Mouse (Mus musculus): ENCODE data around the gene Aox4. TPM values are rescaled to one million over a fixed set of nuclear protein-coding genes. Genes with fewer than 3 reads are reported as not detected.

Gene Aox4
- polyA plus RNA-seq, 1 experiment from 2014 or later = 2.7 TPM

- H3K4me1 ChIP-seq = peaks cover 21% of the 10 kb centered on the region; the same call in 1 of the 2 replicates
- H3K4me3 ChIP-seq = no peak overlapping the region
These were observed 79.8 kb downstream of the Aox4 start for GRCm38 (mm10) chr1:58289863-58290469.

GRCm38 (mm10) chr1:58291394-58292300 lies 81.5 kb downstream of the Aox4 start:
- no peak for DNase-seq (ENCODE audit: low spot score)
- Histone ChIP-seq H3K4me1 (peaks cover 24% of the 10 kb centered on the region; the same call in 1 of the 2 replicates), H3K4me3 (no peak overlapping the region), H3K36me3 (no peaks in the 10 kb centered on the region), H3K27ac (no peak overlapping the region), H3K27me3 (ENCODE audit: insufficient read depth, poor library complexity, severe bottlenecking) (no peaks in the 10 kb centered on the region; the same call in 1 of the 2 replicates), H3K9me3 (no peaks in the 10 kb centered on the region)
- whole genome bisulfite sequencing = 55% methylated on average over 13 of the region's 13 CpGs

More at GRCm38 (mm10) chr1:58289863-58290469, 79.8 kb downstream of the Aox4 start:
- Histone ChIP-seq H3K36me3 (no peaks in the 10 kb centered on the region), H3K27me3 (ENCODE audit: insufficient read depth, poor library complexity, severe bottlenecking) (peaks cover 7% of the 10 kb centered on the region; the same call in 1 of the 2 replicates), H3K27ac (no peak overlapping the region), H3K9me3 (no peaks in the 10 kb centered on the region)
- DNase-seq (ENCODE audit: low spot score) = no peak
- WGBS = 42% methylated on average over 16 of the region's 16 CpGs

GRCm38 (mm10) chr1:58294730-58295129 lies 84.5 kb downstream of the Aox4 start:
- peaks cover 24% of the 10 kb centered on the region; the same call in 1 of the 2 replicates for H3K4me1 ChIP-seq
- no peak overlapping the region for H3K4me3 ChIP-seq
- DNase-seq (ENCODE audit: low spot score) = no peak
- H3K27ac ChIP-seq = no peak overlapping the region
- no peaks in the 10 kb centered on the region for H3K36me3 ChIP-seq
- 79% methylated on average over 5 of the region's 5 CpGs for WGBS
- no peaks in the 10 kb centered on the region for H3K9me3 ChIP-seq
- no peaks in the 10 kb centered on the region for H3K27me3 ChIP-seq (ENCODE audit: insufficient read depth, poor library complexity, severe bottlenecking)

- WGBS = 3% methylated on average over 7 of the region's 7 CpGs
These were observed 86.1 kb downstream of the Aox4 start for GRCm38 (mm10) chr1:58296278-58296677.

GRCm38 (mm10) chr1:58296821-58297220 lies 86.6 kb downstream of the Aox4 start:
- Histone ChIP-seq H3K27ac (no peak overlapping the region), H3K4me3 (no peak overlapping the region), H3K4me1 (peaks cover 6% of the 10 kb centered on the region; the same call in 1 of the 2 replicates), H3K36me3 (no peaks in the 10 kb centered on the region), H3K27me3 (ENCODE audit: insufficient read depth, poor library complexity, severe bottlenecking) (no peaks in the 10 kb centered on the region), H3K9me3 (no peaks in the 10 kb centered on the region)
- no peak for DNase-seq (ENCODE audit: low spot score)
- 58% methylated on average over 4 of the region's 4 CpGs for WGBS

More at GRCm38 (mm10) chr1:58296278-58296677, 86.1 kb downstream of the Aox4 start:
- Histone ChIP-seq H3K27ac (no peak overlapping the region), H3K4me1 (peaks cover 10% of the 10 kb centered on the region; the same call in 1 of the 2 replicates), H3K27me3 (ENCODE audit: insufficient read depth, poor library complexity, severe bottlenecking) (no peaks in the 10 kb centered on the region), H3K9me3 (no peaks in the 10 kb centered on the region), H3K36me3 (no peaks in the 10 kb centered on the region), H3K4me3 (no peak overlapping the region)
- no peak for DNase-seq (ENCODE audit: low spot score)

GRCm38 (mm10) chr1:58298347-58298746 lies 88.2 kb downstream of the Aox4 start:
- WGBS = 76% methylated on average over 6 of the region's 6 CpGs
- Histone ChIP-seq H3K36me3 (no peaks in the 10 kb centered on the region), H3K4me1 (peaks cover 7% of the 10 kb centered on the region; the same call in 1 of the 2 replicates), H3K27ac (no peak overlapping the region), H3K9me3 (no peaks in the 10 kb centered on the region), H3K27me3 (ENCODE audit: insufficient read depth, poor library complexity, severe bottlenecking) (no peaks in the 10 kb centered on the region), H3K4me3 (no peak overlapping the region)
- DNase-seq (ENCODE audit: low spot score) = peak; percentile 54

- H3K4me1 ChIP-seq = peaks cover 18% of the 10 kb centered on the region; the same call in 1 of the 2 replicates
- 87% methylated on average over 7 of the region's 7 CpGs for WGBS
- H3K36me3 ChIP-seq = no peaks in the 10 kb centered on the region
- no peak overlapping the region for H3K27ac ChIP-seq
- H3K9me3 ChIP-seq = no peaks in the 10 kb centered on the region
- DNase-seq (ENCODE audit: low spot score) = no peak
- H3K4me3 ChIP-seq = no peak overlapping the region
- no peaks in the 10 kb centered on the region for H3K27me3 ChIP-seq (ENCODE audit: insufficient read depth, poor library complexity, severe bottlenecking)
These were observed 90.9 kb downstream of the Aox4 start for GRCm38 (mm10) chr1:58301073-58301472.

- Histone ChIP-seq H3K27ac (no peak overlapping the region), H3K36me3 (no peaks in the 10 kb centered on the region), H3K4me3 (no peak overlapping the region), H3K4me1 (peaks cover 16% of the 10 kb centered on the region; the same call in 1 of the 2 replicates), H3K27me3 (ENCODE audit: insufficient read depth, poor library complexity, severe bottlenecking) (no peaks in the 10 kb centered on the region), H3K9me3 (no peaks in the 10 kb centered on the region)
- no peak for DNase-seq (ENCODE audit: low spot score)
- 68% methylated on average over 6 of the region's 6 CpGs for WGBS
These were observed 91.8 kb downstream of the Aox4 start for GRCm38 (mm10) chr1:58302015-58302414.

GRCm38 (mm10) chr1:58303009-58303408 lies 92.8 kb downstream of the Aox4 start:
- no peaks in the 10 kb centered on the region for H3K36me3 ChIP-seq
- WGBS = 60% methylated on average over 6 of the region's 6 CpGs
- no peak overlapping the region for H3K4me3 ChIP-seq
- peaks cover 19% of the 10 kb centered on the region for H3K4me1 ChIP-seq
- H3K27me3 ChIP-seq (ENCODE audit: insufficient read depth, poor library complexity, severe bottlenecking) = 0 out of 2 replicates have a peak, but pooled peaks cover 5% of the 10 kb centered on the region
- no peak overlapping the region for H3K27ac ChIP-seq
- no peak for DNase-seq (ENCODE audit: low spot score)
- H3K9me3 ChIP-seq = no peaks in the 10 kb centered on the region

- no peak for DNase-seq (ENCODE audit: low spot score)
- Histone ChIP-seq H3K36me3 (no peaks in the 10 kb centered on the region), H3K4me3 (no peak overlapping the region), H3K9me3 (no peaks in the 10 kb centered on the region), H3K27me3 (ENCODE audit: insufficient read depth, poor library complexity, severe bottlenecking) (peaks cover 12% of the 10 kb centered on the region; the same call in 1 of the 2 replicates), H3K4me1 (peaks cover 19% of the 10 kb centered on the region), H3K27ac (no peak overlapping the region)
- 84% methylated on average over 4 of the region's 4 CpGs for WGBS
These were observed 93.5 kb downstream of the Aox4 start for GRCm38 (mm10) chr1:58303726-58304125.

- no peak overlapping the region for H3K27ac ChIP-seq
- WGBS = 63% methylated on average over 12 of the region's 12 CpGs
These were observed 94.1 kb downstream of the Aox4 start for GRCm38 (mm10) chr1:58304296-58304695.

GRCm38 (mm10) chr1:58307181-58307580 lies 97.0 kb downstream of the Aox4 start:
- 63% methylated on average over 8 of the region's 8 CpGs for WGBS
- H3K27me3 ChIP-seq (ENCODE audit: insufficient read depth, poor library complexity, severe bottlenecking) = peaks cover 14% of the 10 kb centered on the region; the same call in 1 of the 2 replicates
- H3K4me3 ChIP-seq = no peak overlapping the region
- peaks cover 23% of the 10 kb centered on the region for H3K4me1 ChIP-seq
- H3K9me3 ChIP-seq = no peaks in the 10 kb centered on the region
- no peak for DNase-seq (ENCODE audit: low spot score)
- no peak overlapping the region for H3K27ac ChIP-seq
- no peaks in the 10 kb centered on the region for H3K36me3 ChIP-seq

More at GRCm38 (mm10) chr1:58304296-58304695, 94.1 kb downstream of the Aox4 start:
- Histone ChIP-seq H3K9me3 (no peaks in the 10 kb centered on the region), H3K4me3 (no peak overlapping the region), H3K27me3 (ENCODE audit: insufficient read depth, poor library complexity, severe bottlenecking) (peaks cover 14% of the 10 kb centered on the region; the same call in 1 of the 2 replicates), H3K4me1 (peaks cover 19% of the 10 kb centered on the region), H3K36me3 (no peaks in the 10 kb centered on the region)
- no peak for DNase-seq (ENCODE audit: low spot score)

GRCm38 (mm10) chr1:58308594-58308993 lies 98.4 kb downstream of the Aox4 start:
- Histone ChIP-seq H3K27ac (no peak overlapping the region), H3K27me3 (ENCODE audit: insufficient read depth, poor library complexity, severe bottlenecking) (peaks cover 14% of the 10 kb centered on the region; the same call in 1 of the 2 replicates), H3K9me3 (no peaks in the 10 kb centered on the region), H3K4me1 (peaks cover 17% of the 10 kb centered on the region), H3K4me3 (no peak overlapping the region), H3K36me3 (no peaks in the 10 kb centered on the region)
- WGBS = 85% methylated on average over 8 of the region's 8 CpGs
- no peak for DNase-seq (ENCODE audit: low spot score)
